Mouse (Mus musculus): Measurements from ENCODE around the gene Adcy2.

Adcy2 gene

GRCm38 (mm10) chr13:68996661-68997060 lies 2.7 kb downstream of the Adcy2 start:
- Histone ChIP-seq H3K9me3 (ENCODE audit: low read length) (no peaks in the 10 kb centered on the region), H3K36me3 (ENCODE audit: insufficient read depth, low read length) (no peaks in the 10 kb centered on the region), H3K27me3 (ENCODE audit: insufficient read depth, low read length) (peaks cover 44% of the 10 kb centered on the region), H3K4me3 (replicated peaks; ENCODE audit: low read length) (no peak overlapping the region), H3K4me1 (replicated peaks; ENCODE audit: low read depth, low read length) (peaks cover 21% of the 10 kb centered on the region)
- TF ChIP-seq POU5F1 (IDR thresholded peaks at IDR 0.05; ENCODE audit: borderline replicate concordance, low read length) (no peak), NANOG (IDR thresholded peaks at IDR 0.05; ENCODE audit: borderline replicate concordance, low read length) (no peak), CTCF (conservative IDR thresholded peaks at IDR 0.05; ENCODE audit: low read length) (no peak)

GRCm38 (mm10) chr13:68985789-68986188 lies 13.6 kb downstream of the Adcy2 start:
- Histone ChIP-seq H3K9me3 (ENCODE audit: low read length) (no peaks in the 10 kb centered on the region), H3K4me1 (replicated peaks; ENCODE audit: low read depth, low read length) (no peaks in the 10 kb centered on the region), H3K36me3 (ENCODE audit: insufficient read depth, low read length) (no peaks in the 10 kb centered on the region), H3K4me3 (replicated peaks; ENCODE audit: low read length) (no peak overlapping the region), H3K27me3 (ENCODE audit: insufficient read depth, low read length) (no peaks in the 10 kb centered on the region)
- TF ChIP-seq CTCF (conservative IDR thresholded peaks at IDR 0.05; ENCODE audit: low read length) (no peak), NANOG (IDR thresholded peaks at IDR 0.05; ENCODE audit: borderline replicate concordance, low read length) (no peak), POU5F1 (IDR thresholded peaks at IDR 0.05; ENCODE audit: borderline replicate concordance, low read length) (no peak)

- TF ChIP-seq POU5F1 (IDR thresholded peaks at IDR 0.05; ENCODE audit: borderline replicate concordance, low read length), result no peak
- no peak for TF ChIP-seq NANOG (IDR thresholded peaks at IDR 0.05; ENCODE audit: borderline replicate concordance, low read length)
- no peak for TF ChIP-seq CTCF (conservative IDR thresholded peaks at IDR 0.05; ENCODE audit: low read length)
- H3K36me3 ChIP-seq (ENCODE audit: insufficient read depth, low read length), result no peaks in the 10 kb centered on the region
- no peak overlapping the region for H3K4me3 ChIP-seq (replicated peaks; ENCODE audit: low read length)
- no peaks in the 10 kb centered on the region; the same call in 1 of the 2 replicates for H3K27me3 ChIP-seq (ENCODE audit: insufficient read depth, low read length)
- H3K4me1 ChIP-seq (replicated peaks; ENCODE audit: low read depth, low read length), result no peaks in the 10 kb centered on the region
- no peaks in the 10 kb centered on the region for H3K9me3 ChIP-seq (ENCODE audit: low read length)
Observed at GRCm38 (mm10) chr13:68984000-68984399, 15.3 kb downstream of the Adcy2 start.

- Histone ChIP-seq H3K36me3 (ENCODE audit: insufficient read depth, low read length) (no peaks in the 10 kb centered on the region), H3K4me1 (replicated peaks; ENCODE audit: low read depth, low read length) (no peaks in the 10 kb centered on the region), H3K27me3 (ENCODE audit: insufficient read depth, low read length) (no peaks in the 10 kb centered on the region; the same call in 1 of the 2 replicates), H3K4me3 (replicated peaks; ENCODE audit: low read length) (no peak overlapping the region), H3K9me3 (ENCODE audit: low read length) (no peaks in the 10 kb centered on the region)
- TF ChIP-seq NANOG (IDR thresholded peaks at IDR 0.05; ENCODE audit: borderline replicate concordance, low read length) (no peak), POU5F1 (IDR thresholded peaks at IDR 0.05; ENCODE audit: borderline replicate concordance, low read length) (no peak), CTCF (conservative IDR thresholded peaks at IDR 0.05; ENCODE audit: low read length) (no peak)
Observed at GRCm38 (mm10) chr13:68981048-68981447, 18.3 kb downstream of the Adcy2 start.

- TF ChIP-seq POU5F1 (IDR thresholded peaks at IDR 0.05; ENCODE audit: borderline replicate concordance, low read length) (no peak), CTCF (conservative IDR thresholded peaks at IDR 0.05; ENCODE audit: low read length) (no peak), NANOG (IDR thresholded peaks at IDR 0.05; ENCODE audit: borderline replicate concordance, low read length) (no peak)
- Histone ChIP-seq H3K27me3 (ENCODE audit: insufficient read depth, low read length) (no peaks in the 10 kb centered on the region; the same call in 1 of the 2 replicates), H3K36me3 (ENCODE audit: insufficient read depth, low read length) (no peaks in the 10 kb centered on the region), H3K4me3 (replicated peaks; ENCODE audit: low read length) (no peak overlapping the region), H3K4me1 (replicated peaks; ENCODE audit: low read depth, low read length) (no peaks in the 10 kb centered on the region; the same call in 1 of the 2 replicates), H3K9me3 (ENCODE audit: low read length) (peaks cover 14% of the 10 kb centered on the region)
Observed at GRCm38 (mm10) chr13:68973143-68973542, 26.2 kb downstream of the Adcy2 start.

GRCm38 (mm10) chr13:68961580-68961979 lies 37.8 kb downstream of the Adcy2 start:
- H3K4me3 ChIP-seq (replicated peaks; ENCODE audit: low read length), result no peak overlapping the region
- no peak for TF ChIP-seq NANOG (IDR thresholded peaks at IDR 0.05; ENCODE audit: borderline replicate concordance, low read length)
- TF ChIP-seq CTCF (conservative IDR thresholded peaks at IDR 0.05; ENCODE audit: low read length), result no peak
- no peak for TF ChIP-seq POU5F1 (IDR thresholded peaks at IDR 0.05; ENCODE audit: borderline replicate concordance, low read length)
- no peaks in the 10 kb centered on the region for H3K4me1 ChIP-seq (replicated peaks; ENCODE audit: low read depth, low read length)
- no peaks in the 10 kb centered on the region for H3K27me3 ChIP-seq (ENCODE audit: insufficient read depth, low read length)
- no peaks in the 10 kb centered on the region for H3K36me3 ChIP-seq (ENCODE audit: insufficient read depth, low read length)
- no peaks in the 10 kb centered on the region for H3K9me3 ChIP-seq (ENCODE audit: low read length)

- Histone ChIP-seq H3K4me1 (replicated peaks; ENCODE audit: low read depth, low read length) (no peaks in the 10 kb centered on the region), H3K27me3 (ENCODE audit: insufficient read depth, low read length) (no peaks in the 10 kb centered on the region), H3K4me3 (replicated peaks; ENCODE audit: low read length) (no peak overlapping the region), H3K36me3 (ENCODE audit: insufficient read depth, low read length) (no peaks in the 10 kb centered on the region), H3K9me3 (ENCODE audit: low read length) (no peaks in the 10 kb centered on the region)
- no peak for TF ChIP-seq POU5F1 (IDR thresholded peaks at IDR 0.05; ENCODE audit: borderline replicate concordance, low read length)
- no peak for TF ChIP-seq NANOG (IDR thresholded peaks at IDR 0.05; ENCODE audit: borderline replicate concordance, low read length)
- TF ChIP-seq CTCF (conservative IDR thresholded peaks at IDR 0.05; ENCODE audit: low read length), result no peak
Observed at GRCm38 (mm10) chr13:68960513-68960912, 38.8 kb downstream of the Adcy2 start.

GRCm38 (mm10) chr13:68959406-68959805 lies 39.9 kb downstream of the Adcy2 start:
- TF ChIP-seq CTCF (conservative IDR thresholded peaks at IDR 0.05; ENCODE audit: low read length), result no peak
- TF ChIP-seq NANOG (IDR thresholded peaks at IDR 0.05; ENCODE audit: borderline replicate concordance, low read length), result no peak
- no peak for TF ChIP-seq POU5F1 (IDR thresholded peaks at IDR 0.05; ENCODE audit: borderline replicate concordance, low read length)
- Histone ChIP-seq H3K36me3 (ENCODE audit: insufficient read depth, low read length) (no peaks in the 10 kb centered on the region), H3K9me3 (ENCODE audit: low read length) (no peaks in the 10 kb centered on the region), H3K27me3 (ENCODE audit: insufficient read depth, low read length) (no peaks in the 10 kb centered on the region), H3K4me3 (replicated peaks; ENCODE audit: low read length) (no peak overlapping the region), H3K4me1 (replicated peaks; ENCODE audit: low read depth, low read length) (no peaks in the 10 kb centered on the region)

- Histone ChIP-seq H3K4me3 (replicated peaks; ENCODE audit: low read length) (no peak overlapping the region), H3K9me3 (ENCODE audit: low read length) (no peaks in the 10 kb centered on the region), H3K27me3 (ENCODE audit: insufficient read depth, low read length) (no peaks in the 10 kb centered on the region), H3K4me1 (replicated peaks; ENCODE audit: low read depth, low read length) (no peaks in the 10 kb centered on the region), H3K36me3 (ENCODE audit: insufficient read depth, low read length) (no peaks in the 10 kb centered on the region)
- TF ChIP-seq NANOG (IDR thresholded peaks at IDR 0.05; ENCODE audit: borderline replicate concordance, low read length) (no peak), POU5F1 (IDR thresholded peaks at IDR 0.05; ENCODE audit: borderline replicate concordance, low read length) (no peak), CTCF (conservative IDR thresholded peaks at IDR 0.05; ENCODE audit: low read length) (no peak)
Observed at GRCm38 (mm10) chr13:68942735-68943134, 56.6 kb downstream of the Adcy2 start.
